Mouse (Mus musculus) ZHBTc4 (cell line): ENCODE measurements around the gene Ibsp.
A peak's percentile ranks its signal among the peaks of the same experiment; 100 is the strongest.

Experiments used
- DNase-seq: peaks from one replicate; pipeline ENCODE4 v3.0.0-alpha.2; 2011; ENCODE audit warnings: low read depth, low spot score

The Ibsp gene

DNA sequence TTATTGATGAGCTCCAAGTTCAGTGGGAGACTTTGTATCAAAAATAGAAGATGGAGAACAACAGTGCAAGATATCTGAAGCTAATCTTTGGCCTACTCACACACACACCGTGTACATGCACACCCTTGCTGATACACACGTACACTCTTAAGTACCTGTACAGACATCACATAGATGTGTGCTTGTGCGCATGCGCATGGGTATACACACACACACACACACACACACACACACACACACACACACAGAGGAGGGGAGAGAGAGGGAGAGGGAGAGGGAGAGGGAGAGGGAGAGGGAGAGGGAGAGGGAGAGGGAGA lies 41.5 kb downstream of the Ibsp start:
- DNase-seq, result no peak

DNA sequence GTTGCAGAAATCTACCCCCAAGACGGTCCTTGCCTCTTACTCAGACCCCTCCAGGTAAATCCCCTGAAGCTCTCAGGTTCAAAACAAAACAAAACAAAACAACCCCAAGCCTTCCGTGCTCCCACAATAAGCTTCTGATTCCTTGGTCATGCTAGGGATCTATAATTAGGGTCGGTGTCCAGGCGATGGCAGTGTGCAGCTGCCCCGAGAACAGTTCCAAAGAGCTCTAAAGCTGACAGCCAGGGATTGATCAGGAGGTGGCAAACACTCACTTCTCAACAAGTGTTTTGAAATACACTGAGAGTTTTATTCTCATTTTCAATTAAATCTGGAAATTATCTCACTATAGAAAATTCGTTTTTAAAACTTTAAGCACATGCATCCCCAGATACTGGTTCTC lies 43.9 kb downstream of the Ibsp start:
- no peak for DNase-seq

DNA sequence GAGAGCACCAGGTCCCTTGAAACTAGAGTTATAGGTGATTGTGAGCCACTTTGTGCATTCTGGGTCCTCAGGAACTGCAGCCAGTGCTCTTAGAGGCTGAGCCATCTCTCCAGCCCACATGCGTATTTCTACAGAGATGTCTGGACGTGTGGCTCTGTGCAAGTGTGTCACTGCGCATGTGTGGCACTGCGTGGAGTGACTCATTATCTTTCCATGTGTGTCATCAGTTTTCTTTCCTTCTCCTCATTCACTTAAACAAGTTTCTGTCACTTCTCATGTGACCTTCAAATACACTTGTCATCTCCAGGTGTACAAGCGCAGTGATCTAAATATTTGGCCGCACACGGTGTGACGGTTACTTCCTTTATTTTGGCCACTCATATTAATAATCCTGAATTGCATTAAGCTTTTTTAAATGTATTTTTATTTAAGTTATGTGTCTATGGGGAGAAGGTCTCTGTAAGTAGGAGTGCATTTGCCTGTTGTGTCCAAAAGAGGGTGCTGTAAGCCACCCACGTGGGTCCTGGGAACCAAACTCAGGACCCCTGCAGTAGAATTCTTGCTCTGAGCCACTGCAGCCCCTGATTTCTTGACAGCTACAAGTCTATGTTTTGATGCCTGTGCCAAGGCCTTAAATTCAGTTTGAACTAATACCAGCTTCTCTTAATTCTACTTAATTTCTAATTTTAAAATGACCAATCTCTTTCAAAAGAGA lies 45.7 kb downstream of the Ibsp start:
- DNase-seq, result peak; percentile 59

DNA sequence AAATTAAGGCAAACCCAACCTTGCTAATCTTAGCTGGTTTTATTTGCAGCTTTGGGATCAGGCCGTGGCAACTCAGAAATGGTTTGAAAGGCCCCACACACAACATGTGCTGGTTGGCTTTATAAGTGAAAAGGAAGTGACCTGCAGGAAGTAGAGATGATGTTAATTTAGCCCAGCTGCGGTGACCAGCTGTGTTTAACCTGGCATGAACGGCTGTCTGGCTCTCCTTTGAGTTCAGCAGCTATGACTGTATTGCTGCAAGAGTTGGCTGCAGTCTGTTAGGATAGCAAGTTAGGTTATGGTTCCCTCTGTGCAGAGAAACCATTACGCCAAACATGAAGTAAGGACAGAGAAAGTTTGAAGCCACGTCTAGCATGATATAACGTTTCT lies 46.3 kb downstream of the Ibsp start:
- no peak for DNase-seq

- DNase-seq, result no peak
Observed at GRCm38 (mm10) chr5:104351041-104351440, 52.1 kb downstream of the Ibsp start.

DNA sequence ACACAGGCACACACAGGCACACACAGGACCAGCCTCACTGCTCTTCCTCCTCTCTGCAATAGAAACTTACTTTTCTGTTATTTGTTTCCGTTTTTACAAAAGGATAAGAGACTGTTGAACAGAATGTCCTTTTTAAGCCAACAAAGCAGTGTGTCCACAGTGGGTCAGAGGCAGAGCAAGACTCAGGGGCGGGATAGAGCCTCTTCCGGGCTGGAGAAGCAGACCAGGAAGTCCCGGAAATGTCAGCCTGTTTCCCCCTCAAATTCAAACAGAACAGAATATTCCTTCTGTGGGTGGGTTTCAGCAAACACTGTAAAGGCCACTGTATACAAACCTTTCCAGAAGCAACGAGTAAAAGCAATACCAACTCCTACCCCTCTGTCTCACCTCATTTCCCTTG lies 52.9 kb downstream of the Ibsp start:
- DNase-seq, result no peak

DNA sequence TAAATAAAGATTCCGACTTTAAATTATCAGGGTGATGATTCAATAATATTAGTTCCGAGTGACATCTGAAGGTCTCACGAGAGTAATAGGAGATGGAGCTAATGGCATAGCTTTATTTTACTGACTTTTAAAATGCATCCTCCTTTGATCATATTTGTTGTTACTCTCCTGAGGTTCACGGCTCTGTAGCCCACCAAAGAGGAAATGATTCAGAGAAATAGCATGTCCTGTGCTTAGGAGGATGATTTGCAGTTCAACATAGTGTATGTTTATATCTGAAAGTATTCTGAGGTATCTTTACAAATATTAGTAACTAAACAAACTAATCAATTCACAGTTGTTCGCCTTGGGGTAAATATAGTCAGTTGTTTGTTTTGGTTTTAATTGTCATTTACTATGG lies 58.6 kb downstream of the Ibsp start:
- no peak for DNase-seq

DNA sequence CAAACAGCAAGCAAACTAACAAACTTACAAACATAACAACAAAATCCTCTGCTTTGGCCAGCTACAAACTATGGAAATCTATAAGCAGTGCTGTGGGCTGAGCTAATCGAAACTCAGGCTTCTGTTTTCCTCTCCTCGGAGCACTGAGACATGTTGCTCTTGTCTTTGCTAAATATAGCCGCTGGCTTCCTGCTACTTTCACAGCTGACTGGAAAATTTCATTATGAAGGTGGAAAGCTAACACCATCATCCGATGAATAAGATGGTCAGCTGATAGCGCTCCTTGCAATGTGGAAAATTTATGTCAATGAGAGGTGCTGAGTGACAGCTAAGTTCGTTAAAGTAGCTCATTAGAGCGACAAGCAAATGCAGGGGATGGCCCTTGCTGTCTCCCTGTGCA lies 59.6 kb downstream of the Ibsp start:
- DNase-seq, result no peak

DNA sequence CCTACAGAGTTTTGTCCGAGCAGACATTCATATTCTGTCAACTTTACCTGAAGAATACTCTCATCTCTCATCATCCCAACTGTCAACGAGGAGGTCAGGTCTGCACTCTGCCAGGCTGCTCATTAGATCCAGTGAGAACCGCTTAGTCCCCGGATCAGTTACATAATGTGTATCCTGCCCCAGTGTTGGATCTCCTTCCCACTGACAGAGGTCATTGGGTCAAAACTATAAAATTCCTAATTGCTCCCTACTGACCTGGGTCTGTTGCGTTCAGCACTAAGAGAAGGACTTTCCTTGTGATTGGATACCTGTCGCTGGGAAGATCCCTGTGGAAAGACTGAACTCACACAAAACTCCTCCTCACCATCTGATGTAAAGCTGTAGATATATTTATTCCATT lies 60.3 kb downstream of the Ibsp start:
- DNase-seq, result no peak
